In the genomic region with DNA sequence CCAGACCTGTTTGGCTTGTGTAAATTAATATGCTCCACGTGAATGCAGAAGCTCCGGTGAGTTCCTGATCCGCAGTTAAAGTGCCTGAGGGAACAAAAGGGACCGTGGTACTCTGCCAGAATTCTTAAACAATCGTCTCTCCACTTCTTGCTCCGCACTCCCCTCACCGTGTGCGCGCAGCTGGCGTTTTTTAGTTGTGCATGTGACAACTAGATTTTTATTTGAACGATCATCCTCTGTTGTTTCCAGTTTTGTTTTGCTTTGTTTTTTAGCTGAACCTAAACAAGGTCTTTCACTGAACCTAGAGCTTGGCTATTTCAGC, we compare ENCODE assay signal across 10 mouse cellular contexts. TPM values are rescaled to one million over a fixed set of nuclear protein-coding genes. Genes with fewer than 3 reads are reported as not detected.
DNase-seq lines count a peak whose midpoint lies in the region; ATAC-seq lines count a peak whose summit lies in the region.
"Had no signal": no experiment of that assay in that cellular context is flagged by ENCODE, and none has a peak within 500 bp of the region (broad histone marks: within the 10 kb centered on the region; RNA-seq: fewer than 3 reads in every experiment).

No protein-coding gene starts in this region.

- ATAC-seq in kidney, embryonic 15.5 days (replicated peaks; ENCODE audit: low FRiP score), result no peak
- ATAC-seq in limb, embryonic 11.5 days (ENCODE audit: insufficient number of reproducible peaks, low FRiP score, low TSS enrichment, low read depth), result no peak
- ATAC-seq in neural tube, embryonic 14.5 days (ENCODE audit: low read depth), result no peak

- 0 out of 2 replicates have a peak, but pooled peaks cover 2% of the 10 kb centered on the region for H3K36me3 ChIP-seq in kidney, embryonic 15.5 days
- H3K36me3 ChIP-seq in forebrain, embryonic 10.5 days (replicated peaks), result 0 out of 2 replicates have a peak, but pooled peaks cover 2% of the 10 kb centered on the region
- H3K36me3 ChIP-seq in limb, embryonic 11.5 days (ENCODE audit: control insufficient read depth, insufficient read depth, low read length), result no peaks in the 10 kb centered on the region
- H3K36me3 ChIP-seq in neural tube, embryonic 14.5 days (ENCODE audit: control insufficient read depth, insufficient read depth, low read length), result no peaks in the 10 kb centered on the region

- H3K4me3 ChIP-seq in kidney, embryonic 15.5 days (replicated peaks), result peak overlapping the region; percentile 47
- peak overlapping the region; percentile 49 for H3K4me3 ChIP-seq in forebrain, embryonic 10.5 days
- H3K4me3 ChIP-seq in limb, embryonic 11.5 days (ENCODE audit: low read depth, low read length), result no peak overlapping the region
- peak overlapping the region; percentile 36 for H3K4me3 ChIP-seq in neural tube, embryonic 14.5 days (ENCODE audit: low read depth, low read length)

- peak overlapping the region; percentile 70 for H3K4me2 ChIP-seq in kidney, embryonic 15.5 days
- H3K4me2 ChIP-seq in limb, embryonic 11.5 days (ENCODE audit: low read depth, severe bottlenecking), result peak overlapping the region; percentile 60
- peak overlapping the region; percentile 50 for H3K4me2 ChIP-seq in neural tube, embryonic 14.5 days (ENCODE audit: low read depth, low read length)

- peaks cover 22% of the 10 kb centered on the region for H3K4me1 ChIP-seq in kidney, embryonic 15.5 days
- H3K4me1 ChIP-seq in forebrain, embryonic 10.5 days, result peaks cover 43% of the 10 kb centered on the region
- H3K4me1 ChIP-seq in limb, embryonic 11.5 days (ENCODE audit: control insufficient read depth, insufficient read depth, low read length), result 0 out of 2 replicates have a peak, but pooled peaks cover 3% of the 10 kb centered on the region
- peaks cover 5% of the 10 kb centered on the region for H3K4me1 ChIP-seq in neural tube, embryonic 14.5 days (ENCODE audit: control insufficient read depth, insufficient read depth, low read length)

- no peaks in the 10 kb centered on the region for H3K9me3 ChIP-seq in kidney, embryonic 15.5 days (replicated peaks)
- no peaks in the 10 kb centered on the region for H3K9me3 ChIP-seq in forebrain, embryonic 10.5 days
- H3K9me3 ChIP-seq in limb, embryonic 11.5 days (ENCODE audit: control insufficient read depth, low read length), result no peaks in the 10 kb centered on the region
- no peaks in the 10 kb centered on the region for H3K9me3 ChIP-seq in neural tube, embryonic 14.5 days (ENCODE audit: control insufficient read depth, low read length)
- H3K9me3 ChIP-seq: megakaryocyte, embryonic 14.5 days had no signal

- peak overlapping the region; percentile 97 for H3K27ac ChIP-seq in kidney, embryonic 15.5 days
- H3K27ac ChIP-seq in forebrain, embryonic 10.5 days, result peak overlapping the region; percentile 51; the same call in 1 of the 2 replicates
- H3K27ac ChIP-seq in limb, embryonic 11.5 days (replicated peaks; ENCODE audit: low read depth, low read length), result peak overlapping the region; percentile 61; the same call in 1 of the 2 replicates
- peak overlapping the region; percentile 74 for H3K27ac ChIP-seq in neural tube, embryonic 14.5 days (ENCODE audit: low read depth, low read length)

- 25% methylated on average over 11 of the region's 11 CpGs for WGBS in kidney, embryonic 15.5 days
- WGBS in forebrain, embryonic 10.5 days, result 42% methylated on average over 11 of the region's 11 CpGs
- 45% methylated on average over 11 of the region's 11 CpGs for WGBS in limb, embryonic 11.5 days
- WGBS in neural tube, embryonic 14.5 days, result 23% methylated on average over 11 of the region's 11 CpGs

- H3K27me3 ChIP-seq in kidney, embryonic 15.5 days, result no peaks in the 10 kb centered on the region
- peaks cover 11% of the 10 kb centered on the region for H3K27me3 ChIP-seq in forebrain, embryonic 10.5 days (ENCODE audit: poor library complexity, severe bottlenecking)
- H3K27me3 ChIP-seq in limb, embryonic 11.5 days (ENCODE audit: control insufficient read depth, insufficient read depth, low read length), result no peaks in the 10 kb centered on the region
- no peaks in the 10 kb centered on the region for H3K27me3 ChIP-seq in neural tube, embryonic 14.5 days (ENCODE audit: control insufficient read depth, insufficient read depth, low read length)
- H3K27me3 ChIP-seq: megakaryocyte, embryonic 14.5 days; Patski had no signal

- peak overlapping the region; percentile 15; the same call in 1 of the 2 replicates for H3K9ac ChIP-seq in kidney, embryonic 15.5 days
- H3K9ac ChIP-seq in limb, embryonic 11.5 days (ENCODE audit: low read length), result peak overlapping the region; percentile 41
- H3K9ac ChIP-seq in neural tube, embryonic 14.5 days (replicated peaks; ENCODE audit: low read depth, low read length), result peak overlapping the region; percentile 43

- no peak for DNase-seq in kidney, postnatal 10 days
- DNase-seq in forebrain, embryonic 10.5 days (ENCODE audit: extremely low spot score, low spot score), result no peak
- DNase-seq in limb, embryonic 11.5 days (ENCODE audit: low spot score), result peak; percentile 42
- no peak for DNase-seq in urinary bladder, postnatal 4 days (ENCODE audit: low spot score in 2 of 2)
- DNase-seq in ovary, postnatal 14 days (ENCODE audit: low spot score), result no peak
- no peak for DNase-seq in ovary, postnatal 36 days (ENCODE audit: low spot score)

RNA-seq across cellular contexts. Expression of a gene that starts 28.3 kb away (rescaled TPM):
- 53.8 and 54.9 TPM in 2 replicates for polyA plus RNA-seq in kidney, embryonic 15.5 days (2015; fragmentation: Nextera tagmentation; extraction: Ambion mirVana)
- polyA plus RNA-seq in forebrain, embryonic 10.5 days (2016; fragmentation: Nextera tagmentation; extraction: Ambion mirVana), result 22.5 and 23.5 TPM in 2 replicates
- polyA plus RNA-seq in limb, embryonic 11.5 days (2014; fragmentation: Nextera tagmentation; extraction: Ambion mirVana), result 28.9 and 30.1 TPM in 2 replicates
- polyA plus RNA-seq in neural tube, embryonic 14.5 days (2014; fragmentation: Nextera tagmentation; extraction: Ambion mirVana), result 7.6 and 8.5 TPM in 2 replicates

RNA-seq across cellular contexts. Expression of a gene that starts 28.4 kb away (rescaled TPM):
- 4.8 and 5.0 TPM in 2 replicates for polyA plus RNA-seq in kidney, embryonic 15.5 days (2015; fragmentation: Nextera tagmentation; extraction: Ambion mirVana)
- 3.1 and 3.3 TPM in 2 replicates for polyA plus RNA-seq in forebrain, embryonic 10.5 days (2016; fragmentation: Nextera tagmentation; extraction: Ambion mirVana)
- polyA plus RNA-seq in limb, embryonic 11.5 days (2014; fragmentation: Nextera tagmentation; extraction: Ambion mirVana), result 4.5 and 5.2 TPM in 2 replicates
- 35.2 and 35.5 TPM in 2 replicates for polyA plus RNA-seq in neural tube, embryonic 14.5 days (2014; fragmentation: Nextera tagmentation; extraction: Ambion mirVana)

RNA-seq across cellular contexts. Expression of a gene that starts 43.7 kb away (rescaled TPM):
- 5.4 and 5.7 TPM in 2 replicates for polyA plus RNA-seq in kidney, embryonic 15.5 days (2015; fragmentation: Nextera tagmentation; extraction: Ambion mirVana)
- 3.3 and 4.1 TPM in 2 replicates for polyA plus RNA-seq in forebrain, embryonic 10.5 days (2016; fragmentation: Nextera tagmentation; extraction: Ambion mirVana)
- polyA plus RNA-seq in limb, embryonic 11.5 days (2014; fragmentation: Nextera tagmentation; extraction: Ambion mirVana), result 3.9 and 4.2 TPM in 2 replicates
- 3.0 and 3.1 TPM in 2 replicates for polyA plus RNA-seq in neural tube, embryonic 14.5 days (2014; fragmentation: Nextera tagmentation; extraction: Ambion mirVana)

RNA-seq across cellular contexts. Expression of a gene that starts 51.4 kb away (rescaled TPM):
- polyA plus RNA-seq in kidney, embryonic 15.5 days (2015; fragmentation: Nextera tagmentation; extraction: Ambion mirVana), result 54.5 and 59.4 TPM in 2 replicates
- 49.1 and 52.2 TPM in 2 replicates for polyA plus RNA-seq in forebrain, embryonic 10.5 days (2016; fragmentation: Nextera tagmentation; extraction: Ambion mirVana)
- polyA plus RNA-seq in limb, embryonic 11.5 days (2014; fragmentation: Nextera tagmentation; extraction: Ambion mirVana), result 78.9 and 84.2 TPM in 2 replicates
- 17.1 and 20.7 TPM in 2 replicates for polyA plus RNA-seq in neural tube, embryonic 14.5 days (2014; fragmentation: Nextera tagmentation; extraction: Ambion mirVana)
